Mouse (Mus musculus) midbrain, embryonic 10.5 days (tissue): ENCODE results near the gene Celf2. TPM values are rescaled to one million over a fixed set of nuclear protein-coding genes. Genes with fewer than 3 reads are reported as not detected.

Experiments
- DNase-seq: peaks from one replicate; pipeline ENCODE4 v3.0.0-alpha.2; 2017; ENCODE audit warnings: low spot score
- H3K27ac ChIP-seq: fragments of 300-500 bp; sonication (generic); replicated peaks from 2 replicates; pipeline ENCODE4 v1.5.1; 2016; ENCODE audit warnings: mild to moderate bottlenecking
- H3K27me3 ChIP-seq: fragments of 300-500 bp; sonication (generic); 2 replicates; pipeline ENCODE4 v1.6.1; 2016; ENCODE audit warnings: low read depth, mild to moderate bottlenecking; ENCODE audit not compliant: poor library complexity, severe bottlenecking
- H3K36me3 ChIP-seq: fragments of 300-500 bp; sonication (generic); 2 replicates; pipeline ENCODE4 v1.6.1; 2016; ENCODE audit warnings: mild to moderate bottlenecking, moderate library complexity
- H3K4me1 ChIP-seq: fragments of 300-500 bp; sonication (generic); 2 replicates; pipeline ENCODE4 v1.6.1; 2016
- H3K4me3 ChIP-seq: fragments of 300-500 bp; sonication (generic); 2 replicates; pipeline ENCODE4 v1.5.1; 2016; ENCODE audit warnings: mild to moderate bottlenecking, moderate library complexity
- H3K9me3 ChIP-seq: fragments of 300-500 bp; sonication (generic); replicated peaks from 2 replicates; pipeline ENCODE4 v1.6.1; 2016; ENCODE audit warnings: mild to moderate bottlenecking
- WGBS: fragments of 180-500 bp; shearing (Covaris S2); methylation state at CpG from one replicate; pipeline ENCODE4 v1.1.7; 2016; 5-methylcytosine and 5-hydroxymethylcytosine counted together
- polyA plus RNA-seq: library from polyadenylated mRNA; unstranded; fragments of >200 nt; fragmentation: Nextera tagmentation; extraction: Ambion mirVana; gene quantifications from 2 replicates; pipeline ENCODE4 v1.2.1, GENCODE M21; 2016

Celf2 gene
- polyA plus RNA-seq, 1 experiment from 2014 or later: 63.6 TPM

GRCm38 (mm10) chr2:6707276-6707675, 802.1 kb downstream of the Celf2 start:
- WGBS: 64% methylated on average over 2 of the region's 2 CpGs
- H3K27ac ChIP-seq: 0 out of 2 replicates have a peak overlapping the region, but pooled peaks have one; percentile 46
- no peak overlapping the region for H3K4me3 ChIP-seq
- no peaks in the 10 kb centered on the region for H3K36me3 ChIP-seq
- H3K27me3 ChIP-seq: no peaks in the 10 kb centered on the region
- DNase-seq: no peak
- H3K4me1 ChIP-seq: peaks cover 12% of the 10 kb centered on the region; the same call in 1 of the 2 replicates
- no peaks in the 10 kb centered on the region for H3K9me3 ChIP-seq

GRCm38 (mm10) chr2:6705929-6706739, 803.2 kb downstream of the Celf2 start:
- 89% methylated on average over 11 of the region's 11 CpGs for WGBS
- Histone ChIP-seq H3K36me3 (no peaks in the 10 kb centered on the region), H3K4me3 (no peak overlapping the region), H3K27me3 (no peaks in the 10 kb centered on the region), H3K27ac (no peak overlapping the region), H3K9me3 (no peaks in the 10 kb centered on the region), H3K4me1 (peaks cover 12% of the 10 kb centered on the region; the same call in 1 of the 2 replicates)
- no peak for DNase-seq

- no peaks in the 10 kb centered on the region for H3K36me3 ChIP-seq
- no peaks in the 10 kb centered on the region for H3K9me3 ChIP-seq
- DNase-seq: no peak
- no peak overlapping the region for H3K4me3 ChIP-seq
- no peak overlapping the region for H3K27ac ChIP-seq
- no peaks in the 10 kb centered on the region for H3K27me3 ChIP-seq
- peaks cover 12% of the 10 kb centered on the region; the same call in 1 of the 2 replicates for H3K4me1 ChIP-seq
- 89% methylated on average over 7 of the region's 7 CpGs for WGBS
Observed at GRCm38 (mm10) chr2:6705475-6705874, 803.9 kb downstream of the Celf2 start.

- WGBS: 92% methylated on average over 1 of the region's 1 CpGs
- H3K4me1 ChIP-seq: peaks cover 12% of the 10 kb centered on the region; the same call in 1 of the 2 replicates
- no peak overlapping the region for H3K4me3 ChIP-seq
- H3K27me3 ChIP-seq: no peaks in the 10 kb centered on the region
- H3K27ac ChIP-seq: no peak overlapping the region
- DNase-seq: no peak
- H3K36me3 ChIP-seq: no peaks in the 10 kb centered on the region
- no peaks in the 10 kb centered on the region for H3K9me3 ChIP-seq
Observed at GRCm38 (mm10) chr2:6704804-6705203, 804.6 kb downstream of the Celf2 start.

- H3K4me3 ChIP-seq: no peak overlapping the region
- no peaks in the 10 kb centered on the region for H3K9me3 ChIP-seq
- H3K27ac ChIP-seq: no peak overlapping the region
- H3K27me3 ChIP-seq: no peaks in the 10 kb centered on the region
- WGBS: 93% methylated on average over 7 of the region's 7 CpGs
- H3K36me3 ChIP-seq: no peaks in the 10 kb centered on the region
- no peak for DNase-seq
- peaks cover 12% of the 10 kb centered on the region; the same call in 1 of the 2 replicates for H3K4me1 ChIP-seq
Observed at GRCm38 (mm10) chr2:6704342-6704741, 805.0 kb downstream of the Celf2 start.

GRCm38 (mm10) chr2:6696326-6696725, 813.0 kb downstream of the Celf2 start:
- Histone ChIP-seq H3K9me3 (no peaks in the 10 kb centered on the region), H3K27ac (no peak overlapping the region), H3K27me3 (no peaks in the 10 kb centered on the region), H3K4me1 (no peaks in the 10 kb centered on the region), H3K36me3 (no peaks in the 10 kb centered on the region), H3K4me3 (no peak overlapping the region)
- DNase-seq: no peak
- 84% methylated on average over 1 of the region's 1 CpGs for WGBS

- Histone ChIP-seq H3K9me3 (no peaks in the 10 kb centered on the region), H3K4me3 (no peak overlapping the region), H3K27ac (no peak overlapping the region), H3K27me3 (no peaks in the 10 kb centered on the region), H3K4me1 (no peaks in the 10 kb centered on the region), H3K36me3 (no peaks in the 10 kb centered on the region)
- WGBS: 81% methylated on average over 4 of the region's 4 CpGs
- no peak for DNase-seq
Observed at GRCm38 (mm10) chr2:6695353-6695951, 813.9 kb downstream of the Celf2 start.

GRCm38 (mm10) chr2:6689689-6690088, 819.7 kb downstream of the Celf2 start:
- no peak for DNase-seq
- WGBS: 91% methylated on average over 2 of the region's 2 CpGs
- Histone ChIP-seq H3K27me3 (no peaks in the 10 kb centered on the region), H3K4me1 (no peaks in the 10 kb centered on the region), H3K4me3 (no peak overlapping the region), H3K27ac (no peak overlapping the region), H3K36me3 (no peaks in the 10 kb centered on the region), H3K9me3 (no peaks in the 10 kb centered on the region)

- DNase-seq: no peak
- Histone ChIP-seq H3K9me3 (no peaks in the 10 kb centered on the region), H3K27ac (no peak overlapping the region), H3K4me3 (no peak overlapping the region), H3K36me3 (no peaks in the 10 kb centered on the region), H3K4me1 (no peaks in the 10 kb centered on the region), H3K27me3 (no peaks in the 10 kb centered on the region)
- 100% methylated on average over 1 of the region's 1 CpGs for WGBS
Observed at GRCm38 (mm10) chr2:6678231-6678630, 831.1 kb downstream of the Celf2 start.

GRCm38 (mm10) chr2:6677457-6677856, 831.9 kb downstream of the Celf2 start:
- Histone ChIP-seq H3K4me1 (no peaks in the 10 kb centered on the region), H3K27ac (no peak overlapping the region), H3K27me3 (no peaks in the 10 kb centered on the region), H3K9me3 (no peaks in the 10 kb centered on the region), H3K36me3 (no peaks in the 10 kb centered on the region), H3K4me3 (no peak overlapping the region)
- DNase-seq: no peak

GRCm38 (mm10) chr2:6674401-6674800, 835.0 kb downstream of the Celf2 start:
- H3K4me1 ChIP-seq: no peaks in the 10 kb centered on the region
- H3K4me3 ChIP-seq: no peak overlapping the region
- H3K27ac ChIP-seq: no peak overlapping the region
- no peaks in the 10 kb centered on the region for H3K27me3 ChIP-seq
- no peaks in the 10 kb centered on the region for H3K36me3 ChIP-seq
- WGBS: 94% methylated on average over 3 of the region's 3 CpGs
- no peak for DNase-seq
- H3K9me3 ChIP-seq: no peaks in the 10 kb centered on the region

- no peak overlapping the region for H3K27ac ChIP-seq
- 90% methylated on average over 3 of the region's 3 CpGs for WGBS
- no peak overlapping the region for H3K4me3 ChIP-seq
- H3K36me3 ChIP-seq: no peaks in the 10 kb centered on the region
- H3K4me1 ChIP-seq: no peaks in the 10 kb centered on the region
- no peak for DNase-seq
- H3K9me3 ChIP-seq: no peaks in the 10 kb centered on the region
- H3K27me3 ChIP-seq: no peaks in the 10 kb centered on the region
Observed at GRCm38 (mm10) chr2:6673418-6673817, 835.9 kb downstream of the Celf2 start.

GRCm38 (mm10) chr2:6667611-6668010, 841.8 kb downstream of the Celf2 start:
- Histone ChIP-seq H3K36me3 (no peaks in the 10 kb centered on the region), H3K4me1 (peaks cover 4% of the 10 kb centered on the region; the same call in 1 of the 2 replicates), H3K9me3 (no peaks in the 10 kb centered on the region), H3K4me3 (no peak overlapping the region), H3K27ac (no peak overlapping the region), H3K27me3 (no peaks in the 10 kb centered on the region)
- DNase-seq: no peak
- WGBS: 91% methylated on average over 4 of the region's 4 CpGs
